Mouse (Mus musculus) v-Abl transformed pro-B cells (cell line): Measurements from ENCODE around the gene Slc19a2.

ENCODE experiments used
- in situ Hi-C, 2 experiments: fragments of 400-800 bp; cut with MboI; formaldehyde crosslinking; loops; one replicate each; pipeline ENCODE4 v1.15.1; 2025; ENCODE audit not compliant: unreplicated experiment in 2 of 2

Slc19a2 gene

GRCm38 (mm10) chr1:164250391-164251150 is 1.7 kb downstream of the Slc19a2 start:
- in situ Hi-C loops, result no loop called here

DNA sequence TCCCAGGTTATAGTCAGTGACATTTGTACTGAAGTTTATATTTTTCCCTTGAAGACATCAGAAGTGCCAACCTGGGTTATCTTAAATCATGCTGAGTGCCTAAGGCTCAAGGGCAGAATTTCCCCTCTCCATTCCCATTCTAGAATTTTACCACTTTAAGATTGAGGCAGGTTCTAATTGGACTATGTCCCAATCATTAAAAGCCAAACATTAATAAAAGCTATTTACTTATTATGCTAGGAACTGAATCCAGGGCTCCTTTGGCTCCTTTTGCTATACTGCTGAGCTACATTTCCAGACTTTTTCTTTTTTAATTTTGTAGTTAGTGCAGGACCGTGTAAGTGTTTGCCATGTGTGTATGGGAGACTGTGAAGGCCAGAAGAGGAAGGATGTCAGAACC is 2.6 kb downstream of the Slc19a2 start:
- in situ Hi-C loops, result no loop called here

GRCm38 (mm10) chr1:164252551-164252950 is 3.7 kb downstream of the Slc19a2 start:
- in situ Hi-C loops, result no loop called here

GRCm38 (mm10) chr1:164254836-164255235 is 6.0 kb downstream of the Slc19a2 start:
- in situ Hi-C loops, result no loop called here

GRCm38 (mm10) chr1:164260171-164261028 is 11.6 kb downstream of the Slc19a2 start:
- in situ Hi-C loops, result no loop called here

GRCm38 (mm10) chr1:164261553-164261952 is 12.7 kb downstream of the Slc19a2 start:
- in situ Hi-C loops, result no loop called here

DNA sequence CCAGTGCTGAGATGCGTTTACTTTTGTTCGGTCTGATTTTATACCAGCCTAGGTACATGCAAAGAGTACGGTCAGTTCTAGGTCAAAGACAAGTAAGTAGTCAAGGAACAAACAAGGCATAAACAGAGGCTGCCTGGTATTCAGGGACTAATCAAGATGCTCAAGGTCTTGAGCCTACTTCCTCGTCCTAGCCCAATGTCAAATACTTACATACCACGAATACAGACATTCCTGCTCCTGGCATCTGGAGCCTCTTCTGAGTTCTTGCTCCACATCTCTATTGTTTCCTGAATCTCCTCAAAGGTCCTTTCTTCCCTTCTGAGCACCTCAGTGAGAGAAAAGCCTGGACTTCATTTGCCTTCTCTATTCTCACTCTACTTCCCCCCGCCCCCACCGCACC is 22.1 kb downstream of the Slc19a2 start:
- in situ Hi-C loops, result no loop called here

- in situ Hi-C loops, result no loop called here
Observed at GRCm38 (mm10) chr1:164273659-164274058, 24.8 kb downstream of the Slc19a2 start.

- in situ Hi-C loops, result no loop called here
Observed at GRCm38 (mm10) chr1:164275455-164275954, 26.7 kb downstream of the Slc19a2 start, which contains the start of gene Ccdc181. TSS of gene Ccdc181 (plus strand) at chr1:164275585.

DNA sequence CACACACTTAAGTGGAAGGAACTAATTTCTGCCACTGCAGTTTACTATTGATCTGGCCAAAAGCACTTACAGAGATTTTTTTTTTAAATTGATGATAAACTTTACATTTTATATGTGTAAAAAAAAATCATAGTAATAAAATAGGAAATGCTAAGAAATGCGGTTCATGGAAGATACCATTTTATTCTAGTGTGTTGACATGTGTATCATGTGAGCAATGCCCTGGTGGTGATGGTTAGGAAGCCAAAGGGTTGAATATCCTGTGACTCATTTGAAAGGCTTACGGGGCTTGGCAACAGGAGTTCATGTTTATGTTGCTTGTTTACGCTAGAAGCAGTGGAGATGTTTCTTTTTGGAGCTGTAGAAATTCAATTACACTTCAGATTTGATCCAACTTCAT is 27.7 kb downstream of the Slc19a2 start:
- in situ Hi-C loops, result no loop called here

- in situ Hi-C loops, result no loop called here
Observed at GRCm38 (mm10) chr1:164279332-164279731, 30.5 kb downstream of the Slc19a2 start.

- in situ Hi-C loops, result no loop called here
Observed at GRCm38 (mm10) chr1:164284007-164284406, 35.2 kb downstream of the Slc19a2 start.

DNA sequence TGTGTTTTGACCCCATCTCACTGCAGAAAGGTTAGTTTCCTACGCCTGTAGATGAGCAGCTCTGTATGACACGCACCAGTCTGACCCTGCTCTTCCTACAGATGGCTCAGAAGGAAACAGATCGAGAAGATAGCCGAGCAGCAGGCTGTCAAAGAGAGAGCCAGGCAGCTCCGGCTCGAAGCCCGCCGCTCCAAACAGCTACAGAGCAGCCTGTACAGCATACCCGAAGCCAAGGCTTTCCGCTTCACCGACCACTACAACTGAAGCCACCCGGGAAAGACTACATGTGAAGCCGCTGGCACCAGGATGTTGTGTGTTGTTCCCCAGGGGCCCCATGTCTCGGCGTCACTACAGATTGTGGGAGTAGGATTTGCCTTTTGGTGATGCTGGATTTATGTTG is 38.6 kb downstream of the Slc19a2 start:
- in situ Hi-C loops, result no loop called here

GRCm38 (mm10) chr1:164292040-164292439 is 43.2 kb downstream of the Slc19a2 start:
- in situ Hi-C loops, result no loop called here

GRCm38 (mm10) chr1:164294071-164294470 is 45.2 kb downstream of the Slc19a2 start:
- in situ Hi-C loops, result no loop called here

DNA sequence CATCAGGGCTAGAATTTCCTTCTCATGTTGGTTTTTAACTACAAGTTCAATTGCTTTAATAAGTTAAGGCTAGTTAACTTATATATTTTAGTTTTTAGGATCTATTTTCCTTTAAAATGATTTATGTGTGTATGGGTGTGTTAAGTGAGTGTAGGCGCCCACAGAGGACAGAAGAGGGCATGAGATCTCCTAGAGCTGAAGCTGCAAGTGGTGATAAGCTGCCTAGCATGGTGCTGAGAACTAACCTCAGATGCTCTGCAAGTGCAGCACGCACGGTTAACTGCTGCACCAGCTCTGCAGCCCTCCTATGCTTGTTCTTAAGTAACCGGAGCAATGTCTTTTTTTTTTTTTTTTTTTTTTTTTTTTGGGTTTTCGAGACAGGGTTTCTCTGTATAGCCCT is 47.6 kb downstream of the Slc19a2 start:
- in situ Hi-C loops, result no loop called here

GRCm38 (mm10) chr1:164301949-164302348 is 53.1 kb downstream of the Slc19a2 start:
- in situ Hi-C loops, result loop anchor here (25.0 kb wide), 1 partner anchor 1160 kb away; the partner anchor contains the start of genes Dcaf6 (in 2 of the 2) and Mpc2 (in 2 of the 2)

GRCm38 (mm10) chr1:164303821-164304220 is 55.0 kb downstream of the Slc19a2 start, which contains the start of gene Nme7:
TSS of gene Nme7 (plus strand) at chr1:164304121.
- in situ Hi-C loops, result loop anchor here (25.0 kb wide), 1 partner anchor 1158 kb away; the partner anchor contains the start of genes Dcaf6 (in 2 of the 2) and Mpc2 (in 2 of the 2)

DNA sequence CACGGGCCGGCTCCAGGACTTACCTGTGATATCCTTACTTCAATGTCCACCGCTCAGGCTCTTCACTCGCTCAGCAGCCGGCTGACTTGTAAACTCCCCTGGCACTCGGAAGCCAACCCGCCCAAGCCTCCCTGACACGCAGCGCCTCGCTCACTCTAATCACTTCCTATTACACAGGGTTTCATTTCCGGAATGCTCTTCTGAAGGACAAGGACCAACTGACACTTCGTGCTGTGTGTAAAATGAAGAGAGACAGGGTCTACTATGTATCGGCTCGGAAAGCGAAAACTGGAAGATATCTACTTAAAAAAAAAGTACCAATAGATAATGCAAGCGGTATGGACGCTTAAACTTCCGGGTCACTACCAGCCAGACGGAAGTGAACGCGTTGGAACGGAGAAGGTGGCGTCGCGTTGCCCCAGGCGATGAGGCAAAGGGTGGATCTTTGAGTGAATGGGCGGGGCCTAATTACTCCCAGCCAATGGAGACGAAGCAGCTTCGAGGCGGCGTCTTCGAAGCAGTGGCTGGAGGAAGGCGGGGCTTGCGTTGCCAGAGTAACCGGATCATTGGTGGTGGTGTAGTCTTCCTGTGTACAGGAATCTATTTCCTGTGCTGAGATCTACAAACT is 58.4 kb downstream of the Slc19a2 start, which contains the start of gene Blzf1:
Gene Blzf1, minus strand, starts transcription at position 366 of the 628 bp plus-strand sequence.
- in situ Hi-C loops, result loop anchor here (5.0 to 25.0 kb wide), 2 partner anchors 925 to 1155 kb away; partner anchors contain the start of genes Dcaf6 (in 2 of the 2) and Mpc2 (in 2 of the 2)

- in situ Hi-C loops, result loop anchor here (5.0 to 25.0 kb wide), 2 partner anchors 924 to 1154 kb away; partner anchors contain the start of genes Dcaf6 (in 2 of the 2) and Mpc2 (in 2 of the 2)
Observed at GRCm38 (mm10) chr1:164307922-164308321, 59.1 kb downstream of the Slc19a2 start.
